Mouse (Mus musculus): ENCODE measurements at regions not wholly inside any gene's neighbourhood (a gene's known extent, or its start where the extent isn't known, plus 50 kb on each side); places are given as distances from the start of the nearest gene placed in this dataset.

- TF ChIP-seq EP300 (IDR thresholded peaks at IDR 0.05; ENCODE audit: low read depth in 1 of 2, low read length in 2 of 2) (no peak), MAX (IDR thresholded peaks at IDR 0.05; ENCODE audit: low read length) (no peak), ZNF384 (IDR thresholded peaks at IDR 0.05; ENCODE audit: low read depth, low read length) (no peak), ELF1 (IDR thresholded peaks at IDR 0.05; ENCODE audit: low read depth, low read length) (no peak), POLR2A (IDR thresholded peaks at IDR 0.05; ENCODE audit: control insufficient read depth in 1 of 2, insufficient read depth in 1 of 2, low read depth in 1 of 2, low read length in 2 of 2, poor library complexity in 1 of 2) (no peak), E2F4 (IDR thresholded peaks at IDR 0.05; ENCODE audit: borderline replicate concordance, low read depth, low read length) (no peak), UBTF (IDR thresholded peaks at IDR 0.05; ENCODE audit: borderline replicate concordance, insufficient read depth, low read depth, low read length) (no peak), USF1 (IDR thresholded peaks at IDR 0.05; ENCODE audit: low read depth, low read length) (no peak), HCFC1 (IDR thresholded peaks at IDR 0.05; ENCODE audit: low read depth, low read length) (no peak), CTCF (IDR thresholded peaks at IDR 0.05 in 2 of 3, conservative IDR thresholded peaks at IDR 0.05 in 1 of 3; ENCODE audit: control insufficient read depth in 1 of 3, insufficient read depth in 1 of 3, low read depth in 2 of 3, low read length in 3 of 3, poor library complexity in 1 of 3, severe bottlenecking in 1 of 3) (no peak), SIN3A (IDR thresholded peaks at IDR 0.05; ENCODE audit: low read length) (no peak), POLR2AphosphoS2 (IDR thresholded peaks at IDR 0.05; ENCODE audit: low read length) (no peak), BHLHE40 (IDR thresholded peaks at IDR 0.05; ENCODE audit: borderline replicate concordance, low read depth, low read length) (no peak), KAT2A (conservative IDR thresholded peaks at IDR 0.05; ENCODE audit: low read depth, low read length) (no peak)
Observed at GRCm38 (mm10) chr2:46464913-46465312, 1347.7 kb upstream of the Zeb2 start.
